Mouse (Mus musculus) right cerebral cortex, postnatal 36 days (tissue): ENCODE data around the gene Pfn2.
"Not testable (repeated sequence)": the region's sequence is repeated elsewhere in the genome, so short reads cannot be mapped to it uniquely, and the experiment has no call there.

Experiments used
- DNase-seq, 2 experiments: peaks; one replicate each; pipeline ENCODE4 v3.0.0; 2022; ENCODE audit warnings: low spot score in 2 of 2, mixed read lengths in 1 of 2

Pfn2 gene

GRCm38 (mm10) chr3:57847760-57848185 lies at the start of gene Pfn2:
Gene Pfn2, minus strand, starts transcription at chr3:57848079.
- DNase-seq = peak; percentile 60 to 73

DNA sequence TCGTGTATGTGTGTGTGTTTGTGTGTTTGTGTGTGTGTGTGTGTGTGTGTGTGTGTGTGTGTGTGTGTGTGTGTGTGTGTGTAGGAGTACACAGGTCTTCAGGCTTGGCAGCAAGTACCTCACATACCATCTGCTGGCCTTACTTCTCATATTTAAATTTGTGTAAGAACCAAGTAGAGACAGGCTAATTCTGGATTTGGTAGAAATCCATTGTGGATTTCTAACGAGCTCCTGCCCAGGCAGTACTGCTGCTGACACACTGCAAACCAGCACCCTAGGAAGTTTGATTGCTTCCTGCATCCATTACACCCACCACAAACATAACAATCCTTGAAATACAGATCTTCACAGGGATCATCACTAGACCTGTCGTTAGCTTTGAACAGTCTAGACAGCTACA lies 35.1 kb upstream of the Pfn2 start:
- peak in 1 of 2 experiments; percentile 32 for DNase-seq

GRCm38 (mm10) chr3:57846912-57847759 lies 743 bp downstream of the Pfn2 start:
- peak; percentile 43 to 53 for DNase-seq

DNA sequence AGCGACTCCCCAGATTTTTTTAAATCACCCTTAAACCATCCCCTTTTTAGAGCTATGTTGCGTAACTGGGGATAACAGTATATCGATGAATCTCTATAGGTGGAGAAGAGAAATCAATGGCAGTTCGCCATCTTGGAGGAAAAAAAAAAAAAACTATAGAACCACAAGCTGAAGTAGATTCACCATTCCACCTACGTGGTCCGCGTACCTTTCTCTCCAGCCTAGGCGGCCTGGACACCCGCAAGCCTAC lies 1.3 kb downstream of the Pfn2 start:
- DNase-seq = no peak

DNA sequence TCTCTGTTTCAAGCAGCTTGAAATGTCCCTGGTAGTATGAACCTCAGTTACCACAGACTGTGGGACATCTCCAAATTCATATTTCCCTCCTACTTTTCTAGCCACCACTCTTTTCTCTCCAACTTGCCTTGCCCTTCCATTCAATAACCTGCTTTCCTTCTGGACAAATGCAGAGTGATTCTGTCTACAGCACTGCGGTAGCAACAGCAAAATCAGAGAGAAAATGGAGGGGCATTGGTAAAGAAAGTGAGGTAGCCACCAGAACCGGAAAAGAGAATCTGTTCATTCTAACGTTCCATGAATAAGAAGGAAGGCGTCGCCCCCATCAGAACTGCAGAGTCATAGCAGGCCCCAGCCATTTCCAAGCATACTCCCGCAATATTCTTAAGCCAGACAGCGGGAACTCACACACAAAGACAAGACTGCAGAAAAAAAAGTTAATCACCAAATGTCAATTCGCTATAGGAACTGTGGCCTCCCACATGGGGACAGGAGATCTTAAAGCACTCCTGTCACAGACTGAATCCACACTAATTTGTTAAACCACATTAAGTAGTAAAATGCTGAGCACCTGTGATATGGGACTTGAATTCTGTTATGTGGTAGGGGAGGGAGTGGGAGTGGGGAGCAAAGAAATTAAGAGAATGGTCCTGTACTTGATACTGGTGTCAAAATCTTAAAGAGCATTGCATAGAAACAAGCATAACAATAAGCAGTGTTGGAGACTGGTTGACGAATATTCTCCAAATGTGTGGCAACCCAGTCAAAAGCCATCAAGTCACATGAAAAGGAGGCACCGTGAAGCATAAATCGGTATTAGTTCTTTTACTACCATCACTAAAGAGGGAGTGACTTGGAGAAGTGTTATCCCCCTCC lies 1.9 kb downstream of the Pfn2 start:
- DNase-seq = peak in 1 of 2 experiments; percentile 28

DNA sequence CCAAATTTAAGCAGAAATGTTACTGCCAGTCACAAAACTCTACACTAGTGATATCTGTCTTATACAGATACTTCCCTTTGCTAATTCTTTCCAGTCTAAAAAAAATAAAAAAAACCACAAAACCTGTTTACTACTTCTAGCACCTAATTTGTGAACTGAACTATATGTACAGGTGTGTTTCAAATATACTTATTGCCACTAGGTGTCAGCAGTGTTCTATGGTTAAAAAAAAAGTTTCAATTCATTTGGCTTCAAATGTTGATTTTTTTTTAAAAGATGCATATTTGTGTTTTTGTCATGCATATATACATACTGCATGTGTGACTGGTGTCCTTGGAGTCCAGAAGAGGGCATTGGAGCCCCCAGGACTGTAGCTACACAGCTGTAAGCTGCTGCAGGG lies 4.1 kb downstream of the Pfn2 start:
- no peak for DNase-seq

GRCm38 (mm10) chr3:57836911-57837310 lies 11.0 kb downstream of the Pfn2 start:
- no peak for DNase-seq

GRCm38 (mm10) chr3:57833585-57833984 lies 14.3 kb downstream of the Pfn2 start:
- DNase-seq = no peak

DNA sequence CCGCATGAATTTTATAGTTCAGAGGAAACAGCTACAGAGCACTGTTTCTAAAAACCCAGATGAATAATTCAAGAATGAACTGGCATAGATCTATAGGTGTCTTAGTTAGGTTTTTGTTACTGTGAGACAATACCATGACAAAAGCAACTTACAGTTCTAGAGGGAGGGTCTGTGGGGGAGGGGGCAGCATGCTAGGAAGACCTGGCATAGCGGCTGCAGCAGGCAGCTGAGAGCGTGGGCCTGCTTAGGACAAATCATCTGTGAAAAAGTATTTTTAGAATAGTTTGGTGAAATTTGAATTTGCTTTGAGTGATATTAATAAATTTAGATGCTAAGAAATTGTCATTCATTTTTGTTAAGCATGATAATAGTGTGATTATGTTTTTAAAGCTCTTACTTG lies 22.0 kb downstream of the Pfn2 start:
- DNase-seq = no peak

DNA sequence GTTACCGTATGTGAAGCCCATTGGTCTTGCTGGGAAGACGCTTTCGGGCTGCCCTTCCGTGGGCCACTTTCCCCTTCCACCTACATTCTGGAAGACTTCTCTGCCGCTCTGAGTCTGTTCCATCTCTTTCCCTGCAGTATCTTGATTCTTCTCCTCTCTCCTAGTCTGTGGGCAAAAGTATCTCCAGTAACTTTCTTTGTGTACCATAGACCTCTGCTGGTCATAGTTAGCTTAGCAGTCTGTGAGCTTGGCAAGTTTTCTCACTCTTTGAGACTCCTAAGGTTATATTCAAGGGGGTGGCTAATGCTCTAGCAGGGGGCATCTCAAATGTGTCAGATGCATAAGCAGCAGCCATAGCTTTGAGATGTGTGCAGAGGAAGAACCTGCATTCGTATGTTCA lies 32.4 kb downstream of the Pfn2 start:
- DNase-seq = no peak

GRCm38 (mm10) chr3:57795071-57795470 lies 52.8 kb downstream of the Pfn2 start:
- DNase-seq = not testable (repeated sequence)
